Comparison of ENCODE assay signal across 10 mouse cellular contexts in genomic region chr6:141399411-141399810, GRCm38 (mm10).
DNase-seq lines count a peak whose midpoint lies in the region; ATAC-seq lines count a peak whose summit lies in the region.
"Had no signal": no experiment of that assay in that cellular context is flagged by ENCODE, and none has a peak within 500 bp of the region (broad histone marks: within the 10 kb centered on the region; RNA-seq: fewer than 3 reads in every experiment).

No protein-coding gene starts in this region.

- no peak for ATAC-seq in hindbrain, embryonic 14.5 days (ENCODE audit: low FRiP score)
- peak; percentile 80 for ATAC-seq in kidney, embryonic 14.5 days (ENCODE audit: low FRiP score, low TSS enrichment)
- ATAC-seq in activated CD4-positive, CD25-positive, alpha-beta regulatory T cell, adult 4 months, result no peak
- no peak for ATAC-seq in forebrain, embryonic 13.5 days

- no peaks in the 10 kb centered on the region for H3K9me3 ChIP-seq in hindbrain, embryonic 14.5 days (ENCODE audit: control insufficient read depth, low read length)
- H3K9me3 ChIP-seq in hindbrain, embryonic 10.5 days, result no peaks in the 10 kb centered on the region
- H3K9me3 ChIP-seq in kidney, embryonic 14.5 days (ENCODE audit: control insufficient read depth, low read length), result no peaks in the 10 kb centered on the region
- H3K9me3 ChIP-seq in forebrain, embryonic 13.5 days (replicated peaks), result no peaks in the 10 kb centered on the region

- H3K4me3 ChIP-seq in hindbrain, embryonic 14.5 days (replicated peaks; ENCODE audit: low read length), result no peak overlapping the region
- no peak overlapping the region for H3K4me3 ChIP-seq in hindbrain, embryonic 10.5 days
- H3K4me3 ChIP-seq in kidney, embryonic 14.5 days (ENCODE audit: low read length), result no peak overlapping the region
- no peak overlapping the region for H3K4me3 ChIP-seq in forebrain, embryonic 13.5 days

- WGBS in hindbrain, embryonic 14.5 days, result 49% methylated on average over 4 of the region's 4 CpGs
- WGBS in hindbrain, embryonic 10.5 days, result 58% methylated on average over 4 of the region's 4 CpGs
- 35% methylated on average over 4 of the region's 4 CpGs for WGBS in kidney, embryonic 14.5 days
- WGBS in forebrain, embryonic 13.5 days, result 65% methylated on average over 4 of the region's 4 CpGs

- no peak overlapping the region for H3K9ac ChIP-seq in hindbrain, embryonic 14.5 days
- H3K9ac ChIP-seq in kidney, embryonic 14.5 days (ENCODE audit: low read depth, low read length), result no peak overlapping the region
- H3K9ac ChIP-seq in forebrain, embryonic 13.5 days, result no peak overlapping the region

- DNase-seq in hindbrain, embryonic 14.5 days (ENCODE audit: low spot score), result peak; percentile 56
- no peak for DNase-seq in hindbrain, embryonic 10.5 days (ENCODE audit: low spot score)
- DNase-seq in brain, adult 2 months (ENCODE audit: low read depth, low spot score), result peak; percentile 19
- DNase-seq in fibroblast of lung, adult 2 months (ENCODE audit: low read depth), result peak; percentile 82
- DNase-seq in lung, postnatal 10 days, result no peak
- DNase-seq: layer of hippocampus, postnatal 36 days had no signal

- H3K4me2 ChIP-seq in hindbrain, embryonic 14.5 days (replicated peaks), result no peak overlapping the region
- no peak overlapping the region for H3K4me2 ChIP-seq in kidney, embryonic 14.5 days (replicated peaks; ENCODE audit: low read depth, low read length)
- no peak overlapping the region for H3K4me2 ChIP-seq in forebrain, embryonic 13.5 days

- H3K4me1 ChIP-seq in hindbrain, embryonic 14.5 days (replicated peaks; ENCODE audit: control insufficient read depth, insufficient read depth, low read length), result no peaks in the 10 kb centered on the region
- H3K4me1 ChIP-seq in hindbrain, embryonic 10.5 days (replicated peaks), result 0 out of 2 replicates have a peak, but pooled peaks cover 6% of the 10 kb centered on the region
- H3K4me1 ChIP-seq in kidney, embryonic 14.5 days (ENCODE audit: control insufficient read depth, insufficient read depth, low read length), result 0 out of 2 replicates have a peak, but pooled peaks cover 2% of the 10 kb centered on the region
- H3K4me1 ChIP-seq in forebrain, embryonic 13.5 days, result peaks cover under 1% of the 10 kb centered on the region; the same call in 1 of the 2 replicates

- no peak overlapping the region for H3K27ac ChIP-seq in hindbrain, embryonic 14.5 days
- no peak overlapping the region for H3K27ac ChIP-seq in hindbrain, embryonic 10.5 days
- H3K27ac ChIP-seq in kidney, embryonic 14.5 days (ENCODE audit: low read depth, low read length), result peak overlapping the region; percentile 56; the same call in 1 of the 2 replicates
- no peak overlapping the region for H3K27ac ChIP-seq in forebrain, embryonic 13.5 days
- H3K27ac ChIP-seq: macrophage had no signal

- no peaks in the 10 kb centered on the region for H3K27me3 ChIP-seq in hindbrain, embryonic 14.5 days (ENCODE audit: control insufficient read depth, insufficient read depth, low read length)
- H3K27me3 ChIP-seq in hindbrain, embryonic 10.5 days (ENCODE audit: insufficient read depth, poor library complexity, severe bottlenecking), result no peaks in the 10 kb centered on the region
- no peaks in the 10 kb centered on the region for H3K27me3 ChIP-seq in kidney, embryonic 14.5 days (ENCODE audit: control insufficient read depth, insufficient read depth, low read length)
- no peaks in the 10 kb centered on the region for H3K27me3 ChIP-seq in forebrain, embryonic 13.5 days

- H3K36me3 ChIP-seq in hindbrain, embryonic 14.5 days (replicated peaks; ENCODE audit: control insufficient read depth, insufficient read depth), result no peaks in the 10 kb centered on the region
- H3K36me3 ChIP-seq in hindbrain, embryonic 10.5 days, result no peaks in the 10 kb centered on the region
- no peaks in the 10 kb centered on the region for H3K36me3 ChIP-seq in kidney, embryonic 14.5 days (ENCODE audit: control insufficient read depth, insufficient read depth, low read length)
- H3K36me3 ChIP-seq in forebrain, embryonic 13.5 days (ENCODE audit: poor library complexity, severe bottlenecking), result no peaks in the 10 kb centered on the region

Comparison
In these comparisons a context has a peak if more than half of its experiments do, and no peak if none do; other contexts are left out.
1. DNase-seq: peak in hindbrain, embryonic 14.5 days (single experiment), brain, adult 2 months (single experiment) and fibroblast of lung, adult 2 months (single experiment); none in hindbrain, embryonic 10.5 days (single experiment) and lung, postnatal 10 days (single experiment).